Mouse (Mus musculus) bone marrow, adult 2 months (tissue): ENCODE measurements around the gene Mex3a. TPM values are rescaled to one million over a fixed set of nuclear protein-coding genes. Genes with fewer than 3 reads are reported as not detected.

ENCODE experiments used
- H3K27ac ChIP-seq: fragments of 200-500 bp; 2 replicates; pipeline ENCODE4 v1.5.1; 2012; ENCODE audit warnings: low read depth, mild to moderate bottlenecking, control low read depth, inconsistent platforms, low read length; ENCODE audit not compliant: control insufficient read depth, poor library complexity, insufficient read depth
- H3K4me1 ChIP-seq: fragments of 200-500 bp; 2 replicates; pipeline ENCODE4 v1.6.1; 2011; ENCODE audit warnings: low read length; ENCODE audit not compliant: control insufficient read depth, insufficient read depth
- H3K4me3 ChIP-seq: fragments of 200-500 bp; replicated peaks from 2 replicates; pipeline ENCODE3; 2011; ENCODE audit warnings: mild to moderate bottlenecking, low read depth, low read length, control low read depth; ENCODE audit not compliant: control insufficient read depth
- CTCF ChIP-seq: fragments of 200-500 bp; IDR thresholded peaks from 2 replicates; pipeline ENCODE4 v1.5.1; 2011; ENCODE audit warnings: low read length, control low read depth; ENCODE audit not compliant: control insufficient read depth, insufficient read depth
- POLR2A ChIP-seq: fragments of 200-500 bp; IDR thresholded peaks from 2 replicates; pipeline ENCODE4 v1.6.1; 2011; ENCODE audit warnings: low read depth, mild to moderate bottlenecking, control low read depth, low read length, borderline replicate concordance; ENCODE audit not compliant: control insufficient read depth
- WGBS: fragments of 180-500 bp; shearing (Covaris S2); methylation state at CpG from one replicate; pipeline ENCODE4 v1.1.7; 2018; 5-methylcytosine and 5-hydroxymethylcytosine counted together
- polyA plus RNA-seq: library from polyadenylated mRNA; stranded (reverse); fragments of >200 nt; gene quantifications from 2 replicates; pipeline ENCODE4 v1.2.4, GENCODE M21; 2011; ENCODE audit warnings: low replicate concordance; ENCODE audit not compliant: missing spikeins, insufficient read depth, insufficient read length

Mex3a gene
- polyA plus RNA-seq, 1 experiment: 2.2 TPM

- H3K4me1 ChIP-seq: peaks cover 3% of the 10 kb centered on the region
- WGBS: 2% methylated on average over 55 of the region's 55 CpGs
- H3K4me3 ChIP-seq: peak overlapping the region; percentile 76
- H3K27ac ChIP-seq: peak overlapping the region; percentile 58
- no peak for TF ChIP-seq CTCF
- peak; percentile 97 for TF ChIP-seq POLR2A
These were observed 29.3 kb upstream of the Mex3a start for GRCm38 (mm10) chr3:88502641-88503504.

- no peak for TF ChIP-seq POLR2A
- TF ChIP-seq CTCF: no peak
- peaks cover 3% of the 10 kb centered on the region for H3K4me1 ChIP-seq
- H3K4me3 ChIP-seq: peak overlapping the region; percentile 26
- H3K27ac ChIP-seq: no peak overlapping the region
- 36% methylated on average over 4 of the region's 4 CpGs for WGBS
These were observed 28.7 kb upstream of the Mex3a start for GRCm38 (mm10) chr3:88503505-88503863.

- H3K4me3 ChIP-seq: no peak overlapping the region
- no peak for TF ChIP-seq CTCF
- no peak for TF ChIP-seq POLR2A
- peaks cover 3% of the 10 kb centered on the region for H3K4me1 ChIP-seq
- H3K27ac ChIP-seq: no peak overlapping the region
- WGBS: 39% methylated on average over 8 of the region's 8 CpGs
These were observed 28.1 kb upstream of the Mex3a start for GRCm38 (mm10) chr3:88503881-88504746.

- peaks cover 3% of the 10 kb centered on the region for H3K4me1 ChIP-seq
- WGBS: 67% methylated on average over 6 of the region's 6 CpGs
- H3K27ac ChIP-seq: no peak overlapping the region
These were observed 27.1 kb upstream of the Mex3a start for GRCm38 (mm10) chr3:88505081-88505480.

GRCm38 (mm10) chr3:88505765-88506164 is 26.4 kb upstream of the Mex3a start:
- 63% methylated on average over 7 of the region's 7 CpGs for WGBS
- peaks cover 3% of the 10 kb centered on the region for H3K4me1 ChIP-seq

More at GRCm38 (mm10) chr3:88505081-88505480, 27.1 kb upstream of the Mex3a start:
- no peak overlapping the region for H3K4me3 ChIP-seq
- no peak for TF ChIP-seq POLR2A
- no peak for TF ChIP-seq CTCF

GRCm38 (mm10) chr3:88509250-88509649 is 22.9 kb upstream of the Mex3a start:
- WGBS: 50% methylated on average over 3 of the region's 3 CpGs
- H3K27ac ChIP-seq: no peak overlapping the region
- TF ChIP-seq CTCF: no peak
- TF ChIP-seq POLR2A: no peak
- H3K4me1 ChIP-seq: peaks cover 1% of the 10 kb centered on the region; the same call in 1 of the 2 replicates
- no peak overlapping the region for H3K4me3 ChIP-seq

More at GRCm38 (mm10) chr3:88505765-88506164, 26.4 kb upstream of the Mex3a start:
- Histone ChIP-seq H3K27ac (no peak overlapping the region), H3K4me3 (no peak overlapping the region)
- no peak for TF ChIP-seq POLR2A
- TF ChIP-seq CTCF: no peak

- WGBS: under 1% methylated on average over 31 of the region's 31 CpGs
- H3K4me1 ChIP-seq: peaks cover 1% of the 10 kb centered on the region; the same call in 1 of the 2 replicates
- TF ChIP-seq CTCF (peak; percentile 17; the same call in 1 of the 2 replicates), POLR2A (no peak)
- peak within 1 kb of the TSS; percentile 14; the same call in 1 of the 2 replicates for H3K27ac ChIP-seq
- H3K4me3 ChIP-seq: peak within 1 kb of the TSS; percentile 29
These were observed 22.3 kb upstream of the Mex3a start, which contains the start of gene Lmna for GRCm38 (mm10) chr3:88509692-88510420. Lmna (minus strand) TSS chr3:88509956.
